Mouse (Mus musculus) megakaryocyte, embryonic 14.5 days (primary cell): ENCODE measurements around the gene Gm340.

Source experiments
- FLI1 ChIP-seq: IDR thresholded peaks from 2 replicates; pipeline ENCODE4 v1.6.1; 2012; ENCODE audit warnings: low read length, inconsistent platforms, mixed read lengths
- GATA1 ChIP-seq: IDR thresholded peaks from 3 replicates; pipeline ENCODE4 v1.6.1; 2012; ENCODE audit warnings: mixed read lengths, low read length, inconsistent platforms, borderline replicate concordance

DNA sequence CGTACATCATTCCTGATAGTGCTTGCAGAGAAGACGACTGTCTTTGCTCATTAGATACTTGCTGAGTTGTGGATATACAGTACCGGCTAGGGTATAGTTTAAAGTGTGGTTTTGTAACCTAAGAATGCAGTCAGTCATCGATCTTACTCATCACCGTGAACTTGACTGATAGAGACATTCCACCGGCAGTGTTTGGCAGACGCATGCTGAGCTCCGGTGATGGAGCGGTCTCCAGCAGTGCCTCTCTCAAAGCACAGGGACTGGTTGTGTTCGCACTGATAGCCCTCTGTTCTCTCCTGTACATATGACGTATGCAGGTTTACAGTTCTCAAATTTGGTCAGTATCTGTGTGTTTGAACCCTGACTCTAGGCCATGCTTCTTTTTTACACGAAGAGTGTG lies 9.6 kb downstream of the Gm340 start:
- TF ChIP-seq GATA1 = no peak
- TF ChIP-seq FLI1 = no peak
